Mouse (Mus musculus) limb, embryonic 14.5 days (tissue): ENCODE measurements around the gene Rprd1b. TPM values are rescaled to one million over a fixed set of nuclear protein-coding genes. Genes with fewer than 3 reads are reported as not detected.

Experiments used
- ATAC-seq: fragments of 200-750 bp; cut with Nextera tagmentation; 2 replicates; pipeline ENCODE4 v1.8.0; 2017; ENCODE audit warnings: low read depth, moderate number of reproducible peaks, moderate TSS enrichment; ENCODE audit not compliant: low FRiP score
- DNase-seq: peaks from one replicate; pipeline ENCODE4 v3.0.0-alpha.2; 2015; ENCODE audit warnings: low spot score
- H3K27ac ChIP-seq: fragments of 300-500 bp; sonication (generic); replicated peaks from 2 replicates; pipeline ENCODE4 v1.5.1; 2014; ENCODE audit warnings: low read depth, mild to moderate bottlenecking, low read length, moderate library complexity, mixed read lengths
- H3K27me3 ChIP-seq: fragments of 300-500 bp; sonication (generic); 2 replicates; pipeline ENCODE4 v1.6.1; 2014; ENCODE audit warnings: low read length, mixed read lengths; ENCODE audit not compliant: control insufficient read depth, insufficient read depth
- H3K36me3 ChIP-seq: fragments of 300-500 bp; sonication (generic); 2 replicates; pipeline ENCODE4 v1.6.1; 2014; ENCODE audit warnings: mild to moderate bottlenecking, low read length, moderate library complexity, mixed read lengths; ENCODE audit not compliant: control insufficient read depth, insufficient read depth
- H3K4me1 ChIP-seq: fragments of 300-500 bp; sonication (generic); 2 replicates; pipeline ENCODE4 v1.6.1; 2014; ENCODE audit warnings: antibody characterized with exemption, low read length, mixed read lengths; ENCODE audit not compliant: control insufficient read depth, insufficient read depth
- H3K4me2 ChIP-seq: fragments of 300-500 bp; sonication (generic); replicated peaks from 2 replicates; pipeline ENCODE4 v1.6.1; 2014; ENCODE audit warnings: low read depth, mild to moderate bottlenecking, low read length, moderate library complexity; ENCODE audit not compliant: severe bottlenecking
- H3K4me3 ChIP-seq: fragments of 300-500 bp; sonication (generic); replicated peaks from 2 replicates; pipeline ENCODE4 v1.5.1; 2014; ENCODE audit warnings: low read length
- H3K9ac ChIP-seq: fragments of 300-500 bp; sonication (generic); 2 replicates; pipeline ENCODE4 v1.6.1; 2014; ENCODE audit warnings: mild to moderate bottlenecking, low read depth, low read length, moderate library complexity; ENCODE audit not compliant: severe bottlenecking
- H3K9me3 ChIP-seq: fragments of 300-500 bp; sonication (generic); 2 replicates; pipeline ENCODE4 v1.6.1; 2016; ENCODE audit warnings: low read length; ENCODE audit not compliant: control insufficient read depth
- POLR2A ChIP-seq: fragments of 200-500 bp; IDR thresholded peaks from 2 replicates; pipeline ENCODE4 v1.8.0; 2012; ENCODE audit warnings: inconsistent platforms, mild to moderate bottlenecking, moderate library complexity, borderline replicate concordance; ENCODE audit not compliant: insufficient read depth, insufficient read length; ENCODE audit errors: extremely low read depth
- WGBS: fragments of 180-500 bp; shearing (Covaris S2); extraction: QIAGEN DNeasy Blood & Tissue Kit; methylation state at CpG from one replicate; pipeline ENCODE4 v1.1.7; 2014; 5-methylcytosine and 5-hydroxymethylcytosine counted together
- polyA plus RNA-seq, 2 experiments: library from polyadenylated mRNA; depleted of rRNA in 1 of 2; stranded (reverse) in 1 of 2; unstranded in 1 of 2; fragments of >200 nt; fragmentation: Nextera tagmentation in 1 of 2; extraction: Ambion mirVana in 1 of 2; gene quantifications; 2 replicates each; pipeline versions ENCODE4 v1.2.1 to v1.2.3; 2012 to 2014

Rprd1b gene
- polyA plus RNA-seq, 2 experiments = 30.6 to 37.1 TPM

DNA sequence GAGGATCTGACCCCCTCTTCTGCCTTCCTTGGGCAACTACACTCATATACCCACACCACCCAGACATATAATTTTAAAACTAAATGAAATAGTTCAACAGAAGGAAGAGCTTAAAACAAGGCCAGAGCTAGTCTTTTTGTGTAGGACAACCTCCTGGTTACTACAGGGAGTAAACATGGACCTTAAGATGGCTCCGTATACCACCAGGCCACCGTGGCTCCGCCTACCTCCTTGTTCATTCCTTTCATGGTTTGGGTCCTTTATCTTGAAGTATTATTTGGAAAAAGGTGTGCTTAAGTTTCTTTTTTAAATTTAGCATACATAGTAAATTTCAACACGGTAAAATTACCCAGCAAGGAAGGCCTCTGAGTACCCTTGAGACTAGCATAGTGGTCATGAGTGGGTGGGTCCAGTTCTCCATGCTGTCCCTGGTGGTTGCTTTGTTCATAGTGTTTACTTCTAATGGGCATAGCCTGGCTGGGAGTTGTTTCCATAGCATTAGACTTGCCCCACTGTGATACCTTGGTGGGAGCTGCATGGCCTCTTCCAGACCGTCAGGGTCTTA is 39.0 kb downstream of the Rprd1b start:
- Histone ChIP-seq H3K27ac (no peak overlapping the region), H3K4me1 (peaks cover 3% of the 10 kb centered on the region; the same call in 1 of the 2 replicates), H3K4me2 (no peak overlapping the region), H3K4me3 (no peak overlapping the region), H3K27me3 (no peaks in the 10 kb centered on the region), H3K36me3 (peaks cover 65% of the 10 kb centered on the region), H3K9ac (no peak overlapping the region), H3K9me3 (no peaks in the 10 kb centered on the region)
- no peak for ATAC-seq
- 96% methylated on average over 5 of the region's 5 CpGs for WGBS
- no peak for DNase-seq
- TF ChIP-seq POLR2A = no peak

DNA sequence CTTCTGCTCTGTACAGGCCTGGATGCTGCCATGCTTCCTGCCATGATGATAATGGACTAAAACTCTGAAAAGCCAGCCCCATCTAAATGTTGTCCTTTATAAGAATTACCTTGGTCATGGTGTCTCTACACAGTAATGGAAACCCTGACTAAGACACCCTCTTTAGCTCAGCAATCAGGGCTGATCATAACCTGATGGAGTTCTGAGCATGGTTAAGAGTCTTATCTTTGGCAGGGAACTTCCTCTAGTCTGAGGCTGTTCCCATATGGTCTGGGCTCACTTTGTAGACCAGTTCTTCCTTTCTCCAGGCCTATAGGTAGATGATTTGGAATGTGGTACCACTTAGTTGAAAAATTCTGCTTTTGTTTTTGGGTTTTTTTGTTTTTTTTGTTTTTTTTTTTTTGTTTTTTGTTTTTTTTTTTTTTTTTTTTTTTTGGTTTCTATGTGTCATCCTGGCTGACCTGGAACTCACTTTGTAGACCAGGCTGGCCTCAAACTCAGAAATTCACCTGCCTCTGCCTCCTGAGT is 40.2 kb downstream of the Rprd1b start:
- peaks cover 72% of the 10 kb centered on the region for H3K36me3 ChIP-seq
- no peak for TF ChIP-seq POLR2A

DNA sequence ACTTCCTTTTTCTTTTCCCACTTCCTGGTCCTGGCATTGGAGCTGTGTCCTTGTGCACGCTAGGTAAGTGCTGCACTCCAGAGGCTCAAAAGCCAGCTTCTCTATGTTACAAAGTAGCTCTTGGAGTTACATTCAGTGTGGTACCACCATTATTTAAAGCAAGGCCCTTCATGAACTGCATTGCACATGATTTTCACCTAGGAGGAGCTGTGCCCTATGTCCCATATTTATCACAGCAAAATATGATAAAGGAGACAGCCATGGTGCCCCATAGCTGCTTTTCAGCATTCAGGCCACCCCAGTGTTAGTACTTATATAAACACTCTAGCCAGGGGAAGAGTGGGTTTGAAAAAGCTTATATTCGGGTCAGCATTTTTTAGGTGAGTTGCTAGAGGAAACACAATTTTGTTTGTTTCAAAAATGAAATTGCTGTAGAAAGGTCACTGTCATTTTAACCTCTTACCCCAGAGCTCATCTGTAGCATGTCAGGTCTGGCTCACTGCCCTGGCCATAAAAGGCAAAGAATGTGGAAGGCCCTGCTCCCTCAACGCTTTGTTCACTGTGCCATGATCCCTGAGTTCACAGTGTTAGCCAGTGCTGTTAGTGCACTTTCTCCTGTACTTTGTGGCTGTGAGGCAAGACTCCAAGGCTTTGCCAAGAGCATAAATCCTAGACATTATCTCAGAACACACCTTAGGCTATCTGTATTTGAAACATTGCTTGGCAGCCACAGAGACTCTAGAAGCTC is 42.8 kb downstream of the Rprd1b start:
- H3K27ac ChIP-seq = no peak overlapping the region
- H3K9ac ChIP-seq = no peak overlapping the region
- no peak overlapping the region for H3K4me2 ChIP-seq
- H3K9me3 ChIP-seq = no peaks in the 10 kb centered on the region
- DNase-seq (no peak), ATAC-seq (no peak)
- no peak for TF ChIP-seq POLR2A
- 75% methylated on average over 3 of the region's 3 CpGs for WGBS
- H3K4me3 ChIP-seq = no peak overlapping the region
- H3K4me1 ChIP-seq = no peaks in the 10 kb centered on the region
- peaks cover 82% of the 10 kb centered on the region for H3K36me3 ChIP-seq
- H3K27me3 ChIP-seq = no peaks in the 10 kb centered on the region

More for the DNA sequence above, 40.2 kb downstream of the Rprd1b start:
- DNase-seq = no peak
- Histone ChIP-seq H3K4me3 (no peak overlapping the region), H3K27me3 (no peaks in the 10 kb centered on the region), H3K27ac (no peak overlapping the region), H3K4me2 (no peak overlapping the region), H3K4me1 (peaks cover 3% of the 10 kb centered on the region; the same call in 1 of the 2 replicates), H3K9me3 (no peaks in the 10 kb centered on the region), H3K9ac (no peak overlapping the region)
- ATAC-seq = no peak

DNA sequence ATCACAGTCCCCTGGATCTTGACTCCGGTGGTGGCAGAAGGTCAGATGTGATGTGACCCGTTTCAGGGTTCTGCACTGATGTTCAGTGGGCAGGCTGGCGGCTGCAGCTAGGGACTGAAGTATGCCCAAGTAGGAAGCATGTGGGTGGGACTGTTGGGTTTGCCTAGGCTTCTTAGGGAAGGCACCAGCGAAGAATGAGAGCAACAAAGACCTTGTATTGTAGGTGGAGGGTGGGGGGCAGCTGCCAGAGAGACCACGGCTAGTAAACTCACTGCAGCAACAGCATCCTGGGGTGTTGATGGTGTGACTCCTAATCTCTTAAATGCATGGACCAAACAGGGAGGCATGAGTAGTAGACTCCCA is 43.3 kb downstream of the Rprd1b start:
- Histone ChIP-seq H3K9ac (no peak overlapping the region), H3K4me3 (no peak overlapping the region), H3K36me3 (peaks cover 82% of the 10 kb centered on the region), H3K4me1 (no peaks in the 10 kb centered on the region), H3K27ac (no peak overlapping the region), H3K9me3 (no peaks in the 10 kb centered on the region), H3K4me2 (no peak overlapping the region), H3K27me3 (no peaks in the 10 kb centered on the region)
- ATAC-seq (no peak), DNase-seq (no peak)
- no peak for TF ChIP-seq POLR2A
- 91% methylated on average over 5 of the region's 5 CpGs for WGBS

DNA sequence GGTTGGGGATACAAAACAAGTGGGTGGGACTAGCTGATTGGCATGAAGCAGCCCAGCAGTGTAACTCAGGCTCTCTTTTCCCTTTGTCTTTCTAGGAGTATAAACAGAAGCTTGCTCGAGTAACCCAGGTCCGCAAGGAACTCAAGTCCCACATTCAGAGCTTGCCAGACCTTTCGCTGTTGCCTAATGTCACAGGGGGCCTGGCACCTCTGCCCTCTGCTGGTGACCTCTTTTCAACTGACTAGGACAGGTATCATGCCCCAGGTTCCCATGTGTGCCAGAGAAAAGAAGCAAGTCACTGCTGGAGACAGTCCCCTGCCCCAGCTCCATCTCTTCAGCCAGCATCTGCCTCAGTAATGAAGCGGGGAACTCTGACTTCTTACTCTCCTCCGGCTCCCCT is 46.5 kb downstream of the Rprd1b start:
- H3K4me1 ChIP-seq = no peaks in the 10 kb centered on the region
- H3K9ac ChIP-seq = no peak overlapping the region
- TF ChIP-seq POLR2A = no peak
- H3K27ac ChIP-seq = no peak overlapping the region
- no peaks in the 10 kb centered on the region for H3K27me3 ChIP-seq
- H3K36me3 ChIP-seq = peaks cover 79% of the 10 kb centered on the region
- no peak overlapping the region for H3K4me3 ChIP-seq
- WGBS = 95% methylated on average over 5 of the region's 5 CpGs
- no peaks in the 10 kb centered on the region for H3K9me3 ChIP-seq
- H3K4me2 ChIP-seq = no peak overlapping the region
- ATAC-seq (no peak), DNase-seq (no peak)
